Mouse (Mus musculus) liver, embryonic 11.5 days (tissue): ENCODE results near the gene Atp5h. TPM values are rescaled to one million over a fixed set of nuclear protein-coding genes. Genes with fewer than 3 reads are reported as not detected.
A peak's percentile ranks its signal among the peaks of the same experiment; 100 is the strongest.

ENCODE experiments used
- ATAC-seq: fragments of 200-750 bp; cut with Nextera tagmentation; replicated peaks from 2 replicates; pipeline ENCODE4 v1.8.0; 2017; ENCODE audit warnings: moderate number of reproducible peaks, mild to moderate bottlenecking, moderate TSS enrichment, moderate library complexity; ENCODE audit not compliant: low FRiP score
- DNase-seq: peaks from one replicate; pipeline ENCODE4 v3.0.0-alpha.2; 2017; ENCODE audit warnings: low spot score
- H3K27ac ChIP-seq: fragments of 300-500 bp; sonication (generic); 2 replicates; pipeline ENCODE4 v1.5.1; 2014; ENCODE audit warnings: mild to moderate bottlenecking, low read depth, low read length, control low read depth
- H3K27me3 ChIP-seq: fragments of 300-500 bp; sonication (generic); replicated peaks from 2 replicates; pipeline ENCODE4 v1.6.1; 2014; ENCODE audit warnings: low read length, mixed read lengths; ENCODE audit not compliant: control insufficient read depth, insufficient read depth
- H3K36me3 ChIP-seq: fragments of 300-500 bp; sonication (generic); 2 replicates; pipeline ENCODE4 v1.6.1; 2014; ENCODE audit warnings: mild to moderate bottlenecking, low read length, moderate library complexity, mixed read lengths; ENCODE audit not compliant: control insufficient read depth, insufficient read depth
- H3K4me1 ChIP-seq: fragments of 300-500 bp; sonication (generic); replicated peaks from 2 replicates; pipeline ENCODE4 v1.6.1; 2014; ENCODE audit warnings: low read length, mixed read lengths; ENCODE audit not compliant: control insufficient read depth, insufficient read depth
- H3K4me2 ChIP-seq: fragments of 300-500 bp; sonication (generic); 2 replicates; pipeline ENCODE4 v1.6.1; 2014; ENCODE audit warnings: mild to moderate bottlenecking, control low read depth, moderate library complexity
- H3K4me3 ChIP-seq: fragments of 300-500 bp; sonication (generic); 2 replicates; pipeline ENCODE4 v1.5.1; 2014; ENCODE audit warnings: low read depth, low read length, control low read depth
- H3K9ac ChIP-seq: fragments of 300-500 bp; sonication (generic); 2 replicates; pipeline ENCODE4 v1.6.1; 2014; ENCODE audit warnings: low read depth, low read length, control low read depth
- H3K9me3 ChIP-seq: fragments of 300-500 bp; sonication (generic); 2 replicates; pipeline ENCODE4 v1.6.1; 2016; ENCODE audit warnings: low read length, inconsistent platforms, mixed read lengths; ENCODE audit not compliant: control insufficient read depth
- WGBS: fragments of 180-500 bp; shearing (Covaris S2); extraction: QIAGEN DNeasy Blood & Tissue Kit; methylation state at CpG from one replicate; pipeline ENCODE4 v1.1.7; 2014; 5-methylcytosine and 5-hydroxymethylcytosine counted together
- polyA plus RNA-seq: library from polyadenylated mRNA; unstranded; fragments of >200 nt; fragmentation: Nextera tagmentation; extraction: Ambion mirVana; gene quantifications from 2 replicates; pipeline ENCODE4 v1.2.1, GENCODE M21; 2014

Gene Atp5h
- polyA plus RNA-seq, 1 experiment from 2014 or later, result 884 TPM

- ATAC-seq (no peak), DNase-seq (no peak)
- Histone ChIP-seq H3K36me3 (peaks cover 8% of the 10 kb centered on the region), H3K4me2 (no peak overlapping the region), H3K27me3 (peaks cover 11% of the 10 kb centered on the region), H3K4me3 (no peak overlapping the region), H3K27ac (no peak overlapping the region), H3K9me3 (no peaks in the 10 kb centered on the region), H3K9ac (no peak overlapping the region), H3K4me1 (no peaks in the 10 kb centered on the region)
- WGBS, result 63% methylated on average over 4 of the region's 4 CpGs
Observed at GRCm38 (mm10) chr11:115432814-115433213, 13.1 kb upstream of the Atp5h start.

- Histone ChIP-seq H3K9me3 (no peaks in the 10 kb centered on the region), H3K4me3 (no peak overlapping the region), H3K36me3 (peaks cover 10% of the 10 kb centered on the region), H3K27ac (no peak overlapping the region), H3K9ac (no peak overlapping the region), H3K4me2 (no peak overlapping the region), H3K27me3 (peaks cover 3% of the 10 kb centered on the region; the same call in 1 of the 2 replicates), H3K4me1 (no peaks in the 10 kb centered on the region)
- ATAC-seq, result no peak
- no peak for DNase-seq
- 93% methylated on average over 6 of the region's 6 CpGs for WGBS
Observed at GRCm38 (mm10) chr11:115430561-115430960, 10.8 kb upstream of the Atp5h start.

- Histone ChIP-seq H3K4me3 (no peak overlapping the region), H3K4me2 (no peak overlapping the region), H3K36me3 (peaks cover 12% of the 10 kb centered on the region), H3K9ac (no peak overlapping the region), H3K9me3 (no peaks in the 10 kb centered on the region), H3K27me3 (no peaks in the 10 kb centered on the region), H3K4me1 (no peaks in the 10 kb centered on the region), H3K27ac (no peak overlapping the region)
- 85% methylated on average over 7 of the region's 7 CpGs for WGBS
- ATAC-seq, result no peak
- no peak for DNase-seq
Observed at GRCm38 (mm10) chr11:115429307-115429706, 9.5 kb upstream of the Atp5h start.

- H3K9me3 ChIP-seq, result no peaks in the 10 kb centered on the region
- no peak overlapping the region; the same call in 1 of the 2 replicates for H3K27ac ChIP-seq
- H3K27me3 ChIP-seq, result no peaks in the 10 kb centered on the region
- ATAC-seq, result peak; percentile 69
- peak; percentile 65 for DNase-seq
- H3K4me2 ChIP-seq, result no peak overlapping the region
- peaks cover 12% of the 10 kb centered on the region for H3K36me3 ChIP-seq
- H3K4me1 ChIP-seq, result no peaks in the 10 kb centered on the region
- no peak overlapping the region for H3K4me3 ChIP-seq
- 41% methylated on average over 20 of the region's 20 CpGs for WGBS
- no peak overlapping the region for H3K9ac ChIP-seq
Observed at GRCm38 (mm10) chr11:115427482-115428331, 7.9 kb upstream of the Atp5h start.

- ATAC-seq (no peak), DNase-seq (no peak)
- H3K4me1 ChIP-seq, result peaks cover 9% of the 10 kb centered on the region
- H3K9me3 ChIP-seq, result no peaks in the 10 kb centered on the region
- no peak overlapping the region for H3K9ac ChIP-seq
- H3K4me2 ChIP-seq, result no peak overlapping the region
- H3K27me3 ChIP-seq, result no peaks in the 10 kb centered on the region
- H3K36me3 ChIP-seq, result peaks cover 11% of the 10 kb centered on the region; the same call in 1 of the 2 replicates
- H3K4me3 ChIP-seq, result no peak overlapping the region
- WGBS, result 87% methylated on average over 6 of the region's 6 CpGs
- H3K27ac ChIP-seq, result no peak overlapping the region
Observed at GRCm38 (mm10) chr11:115425671-115426070, 5.9 kb upstream of the Atp5h start.

- no peak for DNase-seq
- Histone ChIP-seq H3K36me3 (0 out of 2 replicates have a peak, but pooled peaks cover 4% of the 10 kb centered on the region), H3K27ac (no peak overlapping the region), H3K9me3 (no peaks in the 10 kb centered on the region), H3K9ac (no peak overlapping the region), H3K4me1 (peaks cover 9% of the 10 kb centered on the region), H3K27me3 (no peaks in the 10 kb centered on the region), H3K4me3 (no peak overlapping the region), H3K4me2 (no peak overlapping the region)
- no peak for ATAC-seq
- WGBS, result 79% methylated on average over 7 of the region's 7 CpGs
Observed at GRCm38 (mm10) chr11:115424666-115425065, 4.9 kb upstream of the Atp5h start.

GRCm38 (mm10) chr11:115423091-115423490 is 3.3 kb upstream of the Atp5h start:
- H3K9ac ChIP-seq, result no peak overlapping the region

GRCm38 (mm10) chr11:115421972-115422371 is 2.2 kb upstream of the Atp5h start:
- Histone ChIP-seq H3K27me3 (no peaks in the 10 kb centered on the region), H3K36me3 (peaks cover 4% of the 10 kb centered on the region; the same call in 1 of the 2 replicates)
- 87% methylated on average over 16 of the region's 16 CpGs for WGBS

More at GRCm38 (mm10) chr11:115423091-115423490, 3.3 kb upstream of the Atp5h start:
- DNase-seq (no peak), ATAC-seq (no peak)
- no peak overlapping the region for H3K27ac ChIP-seq
- no peak overlapping the region for H3K4me2 ChIP-seq
- no peaks in the 10 kb centered on the region for H3K9me3 ChIP-seq
- peaks cover 18% of the 10 kb centered on the region for H3K4me1 ChIP-seq
- H3K27me3 ChIP-seq, result no peaks in the 10 kb centered on the region
- 0 out of 2 replicates have a peak, but pooled peaks cover 4% of the 10 kb centered on the region for H3K36me3 ChIP-seq
- H3K4me3 ChIP-seq, result no peak overlapping the region
- 68% methylated on average over 3 of the region's 3 CpGs for WGBS

GRCm38 (mm10) chr11:115421328-115421727 is 1.6 kb upstream of the Atp5h start:
- Histone ChIP-seq H3K4me2 (peak overlapping the region; percentile 100), H3K9me3 (no peaks in the 10 kb centered on the region), H3K4me1 (peaks cover 21% of the 10 kb centered on the region), H3K9ac (no peak overlapping the region), H3K36me3 (peaks cover 8% of the 10 kb centered on the region; the same call in 1 of the 2 replicates), H3K4me3 (peak overlapping the region; percentile 97), H3K27ac (no peak overlapping the region), H3K27me3 (no peaks in the 10 kb centered on the region)
- DNase-seq (no peak), ATAC-seq (no peak)
- 74% methylated on average over 1 of the region's 1 CpGs for WGBS

More at GRCm38 (mm10) chr11:115421972-115422371, 2.2 kb upstream of the Atp5h start:
- no peak overlapping the region for H3K9ac ChIP-seq
- DNase-seq (no peak), ATAC-seq (no peak)
- H3K9me3 ChIP-seq, result no peaks in the 10 kb centered on the region
- no peak overlapping the region for H3K27ac ChIP-seq
- H3K4me1 ChIP-seq, result peaks cover 21% of the 10 kb centered on the region
- H3K4me3 ChIP-seq, result no peak overlapping the region
- no peak overlapping the region for H3K4me2 ChIP-seq
